Mouse (Mus musculus) olfactory bulb, adult 2 months (tissue): Measurements from ENCODE around the gene Egfl8.

Experiments
- CTCF ChIP-seq: fragments of 200-500 bp; IDR thresholded peaks from 2 replicates; pipeline ENCODE4 v1.5.1; 2012; ENCODE audit warnings: low read depth, mild to moderate bottlenecking, low read length, moderate library complexity; ENCODE audit not compliant: insufficient read depth
- POLR2A ChIP-seq: fragments of 200-500 bp; IDR thresholded peaks from 2 replicates; pipeline ENCODE4 v1.6.1; 2012; ENCODE audit warnings: mild to moderate bottlenecking, low read depth, low read length, moderate library complexity; ENCODE audit not compliant: insufficient read depth

- TF ChIP-seq CTCF (0 out of 2 replicates have a peak, but pooled peaks have one; percentile 2), POLR2A (no peak; the same call in none of the 2 replicates)
Measured at GRCm38 (mm10) chr17:34627093-34627942, 11.5 kb upstream of the Egfl8 start.
